Mouse (Mus musculus): Measurements from ENCODE around the gene Slco2a1.

Slco2a1 gene

GRCm38 (mm10) chr9:103121546-103121945 is 133.0 kb downstream of the Slco2a1 start:
- no peak for DNase-seq

DNA sequence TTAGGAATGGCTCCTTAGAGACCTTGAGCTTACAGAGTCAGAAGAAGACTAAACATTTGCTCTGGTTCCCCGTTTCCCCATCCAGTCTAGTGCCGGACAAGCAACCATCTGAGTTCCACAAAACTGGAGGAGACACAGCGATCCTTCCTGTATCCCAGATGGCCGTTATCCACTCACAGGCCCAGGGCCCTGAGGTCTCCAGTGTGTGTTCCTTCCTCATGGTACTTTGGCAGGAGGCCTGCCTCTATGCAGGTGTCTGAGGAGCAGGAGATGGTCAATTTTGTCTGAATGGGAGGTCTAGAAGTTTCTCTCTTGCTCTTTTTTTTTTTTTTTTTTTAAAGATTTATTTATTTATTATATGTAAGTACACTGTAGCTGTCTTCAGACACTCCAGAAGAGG is 136.2 kb downstream of the Slco2a1 start:
- no peak for DNase-seq

DNA sequence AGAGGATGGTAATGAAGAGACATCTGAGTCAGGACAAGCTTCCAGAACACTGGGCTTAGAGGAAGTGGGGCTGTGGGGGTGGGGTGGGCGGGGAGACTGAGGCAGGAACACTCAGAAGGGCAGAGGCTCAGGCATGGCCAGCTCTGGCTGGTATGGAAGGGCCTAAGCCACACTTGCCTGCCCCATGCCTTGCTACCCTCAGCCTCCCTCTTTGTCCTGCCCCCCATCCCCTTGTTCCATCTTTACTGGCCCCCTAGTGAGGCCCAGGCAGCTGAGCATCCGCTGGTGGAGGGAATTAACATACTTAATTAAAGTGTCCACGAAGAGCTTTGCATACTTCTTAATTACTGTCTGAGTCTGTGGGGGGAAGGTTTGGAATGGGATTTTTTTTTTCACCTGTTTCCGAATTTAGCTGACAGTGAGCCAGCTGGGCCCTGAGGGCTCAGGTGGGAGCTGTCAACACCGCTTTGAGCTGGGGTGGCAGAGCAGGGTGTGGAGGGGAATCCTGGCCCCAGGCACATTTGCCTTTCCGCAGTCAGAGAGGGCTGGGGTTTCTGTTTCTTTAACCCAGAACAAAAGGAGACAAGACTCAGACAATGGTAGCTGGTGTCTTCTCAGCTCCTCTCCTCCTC is 145.1 kb downstream of the Slco2a1 start:
- no peak for DNase-seq

GRCm38 (mm10) chr9:103134450-103135030 is 146.0 kb downstream of the Slco2a1 start:
- no peak for DNase-seq

- DNase-seq = no peak
These were observed 151.0 kb downstream of the Slco2a1 start for GRCm38 (mm10) chr9:103139481-103139880.

DNA sequence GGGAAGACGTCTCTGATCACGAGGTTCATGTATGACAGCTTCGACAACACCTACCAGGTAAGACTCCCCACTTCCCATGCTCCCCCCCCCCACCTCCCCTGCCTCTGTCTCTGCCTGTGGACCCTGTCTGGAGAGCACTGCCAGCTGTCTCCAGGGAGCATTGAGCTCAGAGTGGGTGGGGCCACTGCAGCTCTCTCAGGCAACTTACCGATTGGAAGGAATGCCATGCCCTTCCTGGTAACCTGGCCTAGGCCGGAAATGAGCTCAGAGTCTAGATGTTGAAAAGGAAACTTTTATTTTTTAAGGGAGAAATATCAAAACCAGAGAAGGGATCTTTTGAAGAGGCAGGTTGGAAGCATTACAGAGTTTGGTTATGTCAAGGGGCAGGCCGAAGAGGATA is 151.9 kb downstream of the Slco2a1 start:
- DNase-seq = no peak

GRCm38 (mm10) chr9:103141266-103141665 is 152.8 kb downstream of the Slco2a1 start:
- DNase-seq = no peak

GRCm38 (mm10) chr9:103143881-103144280 is 155.4 kb downstream of the Slco2a1 start:
- DNase-seq = no peak

GRCm38 (mm10) chr9:103145351-103145750 is 156.8 kb downstream of the Slco2a1 start:
- DNase-seq = no peak

All from cerebellum, adult 11 months (tissue).